11 mouse cellular contexts compared by ENCODE assay signal in genomic region chr11:109217827-109218536, GRCm38 (mm10).
DNase-seq lines count a peak whose midpoint lies in the region; ATAC-seq and TF ChIP-seq lines count a peak whose summit lies in the region.
"Had no signal": no experiment of that assay in that cellular context is flagged by ENCODE, and none has a peak within 500 bp of the region (broad histone marks: within the 10 kb centered on the region; RNA-seq: fewer than 3 reads in every experiment).

No protein-coding gene starts in this region.

- no peaks in the 10 kb centered on the region for H3K9me3 ChIP-seq in hindbrain, embryonic 12.5 days (replicated peaks)
- H3K9me3 ChIP-seq in midbrain, postnatal 0 days (ENCODE audit: low read length) = no peaks in the 10 kb centered on the region
- no peaks in the 10 kb centered on the region for H3K9me3 ChIP-seq in stomach, postnatal 0 days (ENCODE audit: control insufficient read depth, low read length)
- H3K9me3 ChIP-seq: limb, embryonic 13.5 days had no signal

- no peak overlapping the region for H3K4me3 ChIP-seq in hindbrain, embryonic 12.5 days
- H3K4me3 ChIP-seq in midbrain, postnatal 0 days (ENCODE audit: low read depth, low read length) = no peak overlapping the region
- no peak overlapping the region for H3K4me3 ChIP-seq in stomach, postnatal 0 days (ENCODE audit: low read depth, low read length)
- H3K4me3 ChIP-seq: limb, embryonic 13.5 days had no signal

- H3K9ac ChIP-seq in hindbrain, embryonic 12.5 days = no peak overlapping the region
- no peak overlapping the region for H3K9ac ChIP-seq in midbrain, postnatal 0 days (replicated peaks; ENCODE audit: low read length, poor library complexity, severe bottlenecking)
- H3K9ac ChIP-seq in stomach, postnatal 0 days (ENCODE audit: low read length) = no peak overlapping the region
- H3K9ac ChIP-seq: limb, embryonic 13.5 days; lung, embryonic 14.5 days had no signal

- no peaks in the 10 kb centered on the region for H3K36me3 ChIP-seq in hindbrain, embryonic 12.5 days
- no peaks in the 10 kb centered on the region for H3K36me3 ChIP-seq in midbrain, postnatal 0 days (ENCODE audit: insufficient read depth, low read length)
- no peaks in the 10 kb centered on the region for H3K36me3 ChIP-seq in stomach, postnatal 0 days (ENCODE audit: control insufficient read depth, insufficient read depth, low read length)
- H3K36me3 ChIP-seq: limb, embryonic 13.5 days had no signal

- no peak for TF ChIP-seq CTCF in midbrain, postnatal 0 days (IDR thresholded peaks at IDR 0.05)
- no peak for TF ChIP-seq CTCF in stomach, postnatal 0 days (IDR thresholded peaks at IDR 0.05; ENCODE audit: low read depth)

- TF ChIP-seq EP300 in stomach, postnatal 0 days (optimal IDR thresholded peaks at IDR 0.05) = no peak

- peak; percentile 72; the same call in 1 of the 2 replicates for ATAC-seq in hindbrain, embryonic 12.5 days (ENCODE audit: low FRiP score)
- peak; percentile 79 for ATAC-seq in midbrain, postnatal 0 days (ENCODE audit: low FRiP score)
- no peak for ATAC-seq in stomach, postnatal 0 days (ENCODE audit: low FRiP score, low TSS enrichment)

- peaks cover 15% of the 10 kb centered on the region for H3K4me1 ChIP-seq in hindbrain, embryonic 12.5 days
- peaks cover 12% of the 10 kb centered on the region for H3K4me1 ChIP-seq in midbrain, postnatal 0 days (ENCODE audit: insufficient read depth, low read length)
- no peaks in the 10 kb centered on the region for H3K4me1 ChIP-seq in stomach, postnatal 0 days (replicated peaks; ENCODE audit: control insufficient read depth, insufficient read depth)

- DNase-seq in adrenal gland, postnatal 14 days = peak; percentile 22
- no peak for DNase-seq in adrenal gland, postnatal 4 days (ENCODE audit: low spot score in 2 of 2)
- DNase-seq in embryo, embryonic 11 days = peak; percentile 39
- peak; percentile 60 for DNase-seq in midbrain, postnatal 0 days (ENCODE audit: low spot score)
- DNase-seq in stomach, postnatal 0 days (ENCODE audit: low spot score) = no peak
- no peak for DNase-seq in thymus, postnatal 0 days (ENCODE audit: low spot score)
- DNase-seq in left cerebral cortex, postnatal 4 days = no peak
- DNase-seq: kidney, adult 18-20 months; lung, embryonic 14.5 days had no signal

- intact Hi-C loops in left cerebral cortex, postnatal 4 days (cut with DNase I) = no loop called here

- 0 out of 2 replicates have a peak overlapping the region, but pooled peaks have one; percentile 44 for H3K27ac ChIP-seq in hindbrain, embryonic 12.5 days
- peak overlapping the region; percentile 73 for H3K27ac ChIP-seq in midbrain, postnatal 0 days (ENCODE audit: low read depth, low read length)
- no peak overlapping the region for H3K27ac ChIP-seq in stomach, postnatal 0 days (replicated peaks)
- H3K27ac ChIP-seq: limb, embryonic 13.5 days had no signal

- no peak overlapping the region for H3K4me2 ChIP-seq in hindbrain, embryonic 12.5 days (replicated peaks)
- peak overlapping the region; percentile 2; the same call in 1 of the 2 replicates for H3K4me2 ChIP-seq in midbrain, postnatal 0 days (ENCODE audit: low read depth, low read length, poor library complexity, severe bottlenecking)
- no peak overlapping the region for H3K4me2 ChIP-seq in stomach, postnatal 0 days (replicated peaks; ENCODE audit: low read depth)
- H3K4me2 ChIP-seq: limb, embryonic 13.5 days; lung, embryonic 14.5 days had no signal

- no peaks in the 10 kb centered on the region for H3K27me3 ChIP-seq in hindbrain, embryonic 12.5 days
- no peaks in the 10 kb centered on the region for H3K27me3 ChIP-seq in midbrain, postnatal 0 days (ENCODE audit: insufficient read depth, low read length)
- no peaks in the 10 kb centered on the region for H3K27me3 ChIP-seq in stomach, postnatal 0 days (ENCODE audit: control insufficient read depth, insufficient read depth, low read length)

- 42% methylated on average over 12 of the region's 12 CpGs for WGBS in hindbrain, embryonic 12.5 days
- WGBS in midbrain, postnatal 0 days = 20% methylated on average over 12 of the region's 12 CpGs
- WGBS in stomach, postnatal 0 days = 62% methylated on average over 12 of the region's 12 CpGs

Comparison
In these comparisons a context has a peak if more than half of its experiments do, and no peak if none do; other contexts are left out.
1. DNase-seq: peak in adrenal gland, postnatal 14 days (single experiment), embryo, embryonic 11 days (single experiment) and midbrain, postnatal 0 days (single experiment); none in adrenal gland, postnatal 4 days (0 of 2), stomach, postnatal 0 days (single experiment), thymus, postnatal 0 days (single experiment) and left cerebral cortex, postnatal 4 days (single experiment).